Mouse (Mus musculus) G1E (cell line): ENCODE measurements around the gene Hbp1.

ENCODE experiments used
- CTCF ChIP-seq: IDR thresholded peaks from 2 replicates; pipeline ENCODE4 v1.5.1; 2012; ENCODE audit warnings: low read depth, low read length, inconsistent platforms, mixed read lengths
- GATA1 ChIP-seq: IDR thresholded peaks from 2 replicates; pipeline ENCODE4 v1.6.1; 2012; ENCODE audit warnings: borderline replicate concordance, low read length, inconsistent platforms, mixed read lengths
- GATA2 ChIP-seq: IDR thresholded peaks from 2 replicates; pipeline ENCODE4 v1.6.1; 2012; ENCODE audit warnings: low read depth, low read length, inconsistent platforms, borderline replicate concordance
- TAL1 ChIP-seq: conservative IDR thresholded peaks from 2 replicates; pipeline ENCODE4 v1.6.1; 2012; ENCODE audit warnings: low read depth, low read length, inconsistent platforms, mixed read lengths

DNA sequence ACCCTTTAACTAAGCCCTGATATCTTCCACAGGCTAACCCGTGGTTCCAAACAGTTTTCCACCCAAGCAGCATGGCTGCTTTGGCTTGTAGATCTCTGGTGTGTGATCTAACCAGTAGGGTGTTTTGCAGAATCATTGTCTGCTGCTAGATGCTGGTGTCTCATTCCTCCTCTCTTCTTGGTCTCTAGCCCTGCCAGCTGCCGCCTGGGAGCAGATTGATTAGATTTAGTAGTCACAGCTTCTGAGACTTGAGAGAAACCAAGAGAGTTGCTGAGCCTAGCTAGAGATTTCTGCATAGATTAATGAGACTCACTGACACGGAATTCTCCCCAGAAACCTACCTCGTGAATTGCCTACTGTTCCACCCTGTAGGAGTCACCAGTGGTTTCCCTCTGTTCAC is 65.3 kb downstream of the Hbp1 start:
- no peak for TF ChIP-seq TAL1
- no peak for TF ChIP-seq GATA2
- TF ChIP-seq CTCF, result no peak
- TF ChIP-seq GATA1, result no peak
